Mouse (Mus musculus): ENCODE data around the gene Kmt5a. TPM values are rescaled to one million over a fixed set of nuclear protein-coding genes. Genes with fewer than 3 reads are reported as not detected.
"Not testable (repeated sequence)": the region's sequence is repeated elsewhere in the genome, so short reads cannot be mapped to it uniquely, and the experiment has no call there.

Gene Kmt5a
- polyA plus RNA-seq, 1 experiment from 2014 or later = 58.6 TPM

DNA sequence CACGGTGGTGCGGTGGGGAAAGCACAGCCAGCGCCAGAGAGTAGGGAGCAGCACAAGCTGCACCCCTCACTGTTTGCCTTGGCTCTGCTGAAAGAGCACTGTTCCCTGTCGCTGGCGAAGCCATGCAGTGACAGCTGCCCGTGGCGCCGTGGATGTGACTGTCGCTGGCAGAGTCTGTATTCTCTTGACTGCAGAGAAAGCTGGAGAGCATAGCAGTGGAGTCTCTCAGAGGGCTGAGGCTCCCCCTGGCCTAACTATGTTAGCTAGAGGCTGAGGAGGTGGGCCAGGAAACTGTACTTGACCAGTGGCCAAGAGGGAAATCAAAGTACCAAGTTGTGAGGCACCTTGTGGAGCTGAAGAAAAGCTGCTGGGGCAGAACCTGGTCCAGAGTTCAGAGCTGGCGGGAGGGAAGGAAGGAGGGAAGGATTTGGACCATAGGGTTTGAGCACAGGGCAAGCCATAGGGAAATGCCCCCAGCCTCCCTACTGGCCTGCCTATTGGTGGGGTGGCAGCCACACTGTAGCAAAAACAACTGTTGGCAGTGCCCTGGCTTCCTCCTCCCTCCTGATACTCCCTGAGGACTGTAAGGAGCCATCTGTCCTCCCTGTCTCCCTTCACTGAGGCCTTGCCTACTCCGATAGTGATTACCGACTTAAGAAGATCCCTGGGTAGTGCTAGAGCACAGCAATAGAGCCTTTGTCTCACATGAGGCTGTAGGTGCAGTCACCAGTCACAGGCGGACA lies 13.8 kb downstream of the Kmt5a start:
- H3K4me2 ChIP-seq (replicated peaks; ENCODE audit: low read depth, low read length) = no peak overlapping the region
- no peak for ATAC-seq (ENCODE audit: low FRiP score, low TSS enrichment)

DNA sequence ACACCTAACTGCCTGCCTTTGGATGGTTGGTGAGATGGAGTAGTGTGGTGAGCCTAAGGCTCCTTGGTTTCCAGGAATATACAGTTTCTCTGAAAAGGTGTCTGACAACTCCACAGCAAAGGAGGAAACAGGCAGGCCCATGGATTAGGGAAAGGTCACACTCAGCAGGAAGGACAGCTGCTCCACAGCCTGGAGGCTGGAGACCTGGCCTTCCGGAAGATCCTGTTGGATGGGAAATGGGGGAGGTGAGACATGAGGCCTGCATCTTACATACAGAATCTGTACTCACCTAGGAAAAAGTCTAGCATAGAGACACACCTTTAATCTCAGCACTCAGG lies 14.3 kb downstream of the Kmt5a start:
- Histone ChIP-seq H3K36me3 (ENCODE audit: control insufficient read depth, insufficient read depth, low read length) (peaks cover 94% of the 10 kb centered on the region), H3K9ac (ENCODE audit: low read depth, low read length) (no peak overlapping the region), H3K4me2 (replicated peaks; ENCODE audit: low read depth, low read length) (no peak overlapping the region), H3K4me3 (ENCODE audit: low read length) (no peak overlapping the region), H3K9me3 (ENCODE audit: control insufficient read depth, low read length) (no peaks in the 10 kb centered on the region), H3K27me3 (ENCODE audit: control insufficient read depth, insufficient read depth, low read length) (no peaks in the 10 kb centered on the region), H3K27ac (ENCODE audit: low read depth, low read length) (no peak overlapping the region), H3K4me1 (ENCODE audit: control insufficient read depth, insufficient read depth, low read length) (0 out of 2 replicates have a peak, but pooled peaks cover 5% of the 10 kb centered on the region)
- 93% methylated on average over 1 of the region's 1 CpGs for WGBS
- no peak for ATAC-seq (ENCODE audit: low FRiP score, low TSS enrichment)

More for the DNA sequence above, 13.8 kb downstream of the Kmt5a start:
- 91% methylated on average over 13 of the region's 13 CpGs for WGBS
- Histone ChIP-seq H3K27me3 (ENCODE audit: control insufficient read depth, insufficient read depth, low read length) (no peaks in the 10 kb centered on the region), H3K4me1 (ENCODE audit: control insufficient read depth, insufficient read depth, low read length) (0 out of 2 replicates have a peak, but pooled peaks cover 5% of the 10 kb centered on the region), H3K4me3 (ENCODE audit: low read length) (no peak overlapping the region), H3K27ac (ENCODE audit: low read depth, low read length) (no peak overlapping the region), H3K9me3 (ENCODE audit: control insufficient read depth, low read length) (no peaks in the 10 kb centered on the region), H3K9ac (ENCODE audit: low read depth, low read length) (no peak overlapping the region), H3K36me3 (ENCODE audit: control insufficient read depth, insufficient read depth, low read length) (peaks cover 95% of the 10 kb centered on the region)

GRCm38 (mm10) chr5:124456762-124457161 lies 17.0 kb downstream of the Kmt5a start:
- no peak for ATAC-seq (ENCODE audit: low FRiP score, low TSS enrichment)
- WGBS = 91% methylated on average over 6 of the region's 6 CpGs
- no peak overlapping the region for H3K4me3 ChIP-seq (ENCODE audit: low read length)

DNA sequence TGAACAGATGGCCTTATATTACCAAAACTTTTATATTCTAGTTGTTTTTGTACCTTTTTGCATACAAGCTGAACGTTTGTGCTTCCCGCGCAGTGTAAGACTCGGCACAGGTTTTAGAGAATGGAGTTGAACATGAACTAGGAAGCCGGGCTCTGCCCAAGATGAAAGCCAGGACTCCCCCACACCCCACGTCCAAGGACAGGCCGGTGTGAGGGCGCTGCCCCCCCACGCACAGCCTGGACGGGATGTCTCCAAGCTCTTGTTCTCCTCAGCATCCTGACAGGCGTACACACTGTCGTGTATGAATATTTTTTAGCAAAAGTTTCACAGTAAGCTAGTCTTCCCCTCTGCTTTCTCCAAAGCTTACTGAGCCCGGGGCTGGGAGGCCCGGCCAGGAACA lies 21.2 kb downstream of the Kmt5a start:
- not testable (repeated sequence) for H3K27ac ChIP-seq (ENCODE audit: low read depth, low read length); ATAC-seq (ENCODE audit: low FRiP score, low TSS enrichment); H3K9me3 ChIP-seq (ENCODE audit: control insufficient read depth, low read length); H3K9ac ChIP-seq (ENCODE audit: low read depth, low read length); H3K4me3 ChIP-seq (ENCODE audit: low read length); H3K27me3 ChIP-seq (ENCODE audit: control insufficient read depth, insufficient read depth, low read length); H3K4me2 ChIP-seq (replicated peaks; ENCODE audit: low read depth, low read length); H3K4me1 ChIP-seq (ENCODE audit: control insufficient read depth, insufficient read depth, low read length)
- WGBS = 89% methylated on average over 14 of the region's 14 CpGs
- peaks cover 71% of the 10 kb centered on the region for H3K36me3 ChIP-seq (ENCODE audit: control insufficient read depth, insufficient read depth, low read length)

More at GRCm38 (mm10) chr5:124456762-124457161, 17.0 kb downstream of the Kmt5a start:
- Histone ChIP-seq H3K27ac (ENCODE audit: low read depth, low read length) (no peak overlapping the region), H3K27me3 (ENCODE audit: control insufficient read depth, insufficient read depth, low read length) (no peaks in the 10 kb centered on the region), H3K36me3 (ENCODE audit: control insufficient read depth, insufficient read depth, low read length) (peaks cover 92% of the 10 kb centered on the region), H3K4me1 (ENCODE audit: control insufficient read depth, insufficient read depth, low read length) (0 out of 2 replicates have a peak, but pooled peaks cover 5% of the 10 kb centered on the region), H3K9ac (ENCODE audit: low read depth, low read length) (no peak overlapping the region), H3K4me2 (replicated peaks; ENCODE audit: low read depth, low read length) (no peak overlapping the region), H3K9me3 (ENCODE audit: control insufficient read depth, low read length) (no peaks in the 10 kb centered on the region)

- no peak for ATAC-seq (ENCODE audit: low FRiP score, low TSS enrichment)
- Histone ChIP-seq H3K4me2 (replicated peaks; ENCODE audit: low read depth, low read length) (no peak overlapping the region), H3K27me3 (ENCODE audit: control insufficient read depth, insufficient read depth, low read length) (no peaks in the 10 kb centered on the region), H3K36me3 (ENCODE audit: control insufficient read depth, insufficient read depth, low read length) (peaks cover 56% of the 10 kb centered on the region), H3K4me1 (ENCODE audit: control insufficient read depth, insufficient read depth, low read length) (no peaks in the 10 kb centered on the region), H3K27ac (ENCODE audit: low read depth, low read length) (no peak overlapping the region), H3K9ac (ENCODE audit: low read depth, low read length) (no peak overlapping the region), H3K4me3 (ENCODE audit: low read length) (no peak overlapping the region), H3K9me3 (ENCODE audit: control insufficient read depth, low read length) (no peaks in the 10 kb centered on the region)
- 89% methylated on average over 8 of the region's 8 CpGs for WGBS
Measured at GRCm38 (mm10) chr5:124462297-124463025, 22.7 kb downstream of the Kmt5a start.

GRCm38 (mm10) chr5:124463462-124463861 lies 23.7 kb downstream of the Kmt5a start:
- H3K4me3 ChIP-seq (ENCODE audit: low read length) = no peak overlapping the region
- 85% methylated on average over 5 of the region's 5 CpGs for WGBS

GRCm38 (mm10) chr5:124464905-124465304 lies 25.2 kb downstream of the Kmt5a start:
- Histone ChIP-seq H3K9me3 (ENCODE audit: control insufficient read depth, low read length) (no peaks in the 10 kb centered on the region), H3K4me3 (ENCODE audit: low read length) (no peak overlapping the region), H3K36me3 (ENCODE audit: control insufficient read depth, insufficient read depth, low read length) (peaks cover 46% of the 10 kb centered on the region), H3K4me1 (ENCODE audit: control insufficient read depth, insufficient read depth, low read length) (no peaks in the 10 kb centered on the region), H3K4me2 (replicated peaks; ENCODE audit: low read depth, low read length) (no peak overlapping the region), H3K27me3 (ENCODE audit: control insufficient read depth, insufficient read depth, low read length) (no peaks in the 10 kb centered on the region), H3K9ac (ENCODE audit: low read depth, low read length) (no peak overlapping the region), H3K27ac (ENCODE audit: low read depth, low read length) (no peak overlapping the region)
- ATAC-seq (ENCODE audit: low FRiP score, low TSS enrichment) = no peak

More at GRCm38 (mm10) chr5:124463462-124463861, 23.7 kb downstream of the Kmt5a start:
- H3K27ac ChIP-seq (ENCODE audit: low read depth, low read length) = no peak overlapping the region
- no peaks in the 10 kb centered on the region for H3K4me1 ChIP-seq (ENCODE audit: control insufficient read depth, insufficient read depth, low read length)
- no peak overlapping the region for H3K4me2 ChIP-seq (replicated peaks; ENCODE audit: low read depth, low read length)
- no peak for ATAC-seq (ENCODE audit: low FRiP score, low TSS enrichment)
- H3K36me3 ChIP-seq (ENCODE audit: control insufficient read depth, insufficient read depth, low read length) = peaks cover 54% of the 10 kb centered on the region
- no peaks in the 10 kb centered on the region for H3K9me3 ChIP-seq (ENCODE audit: control insufficient read depth, low read length)
- no peak overlapping the region for H3K9ac ChIP-seq (ENCODE audit: low read depth, low read length)
- H3K27me3 ChIP-seq (ENCODE audit: control insufficient read depth, insufficient read depth, low read length) = no peaks in the 10 kb centered on the region

DNA sequence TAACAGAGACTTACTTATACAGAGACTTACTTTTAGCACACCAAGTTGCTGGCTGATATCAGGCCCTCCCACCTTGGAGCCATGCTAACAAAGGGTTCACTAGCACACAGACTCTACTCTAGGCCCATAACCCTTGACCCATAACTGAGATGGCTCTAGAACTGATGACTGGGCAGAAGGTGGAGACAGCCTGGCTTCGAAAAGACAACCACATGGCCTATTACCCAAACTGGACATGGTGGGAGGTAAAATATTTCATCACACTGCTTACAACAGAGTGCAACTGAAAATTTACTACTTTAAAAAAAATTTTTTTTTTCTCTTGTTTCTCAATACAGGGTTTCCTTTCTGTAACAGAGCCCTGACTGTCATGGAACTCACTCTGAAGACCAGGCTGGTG lies 28.0 kb downstream of the Kmt5a start:
- no peak overlapping the region for H3K27ac ChIP-seq (ENCODE audit: low read depth, low read length)
- H3K9me3 ChIP-seq (ENCODE audit: control insufficient read depth, low read length) = no peaks in the 10 kb centered on the region
- no peaks in the 10 kb centered on the region for H3K27me3 ChIP-seq (ENCODE audit: control insufficient read depth, insufficient read depth, low read length)
- H3K4me1 ChIP-seq (ENCODE audit: control insufficient read depth, insufficient read depth, low read length) = no peaks in the 10 kb centered on the region
- peaks cover 20% of the 10 kb centered on the region; the same call in 1 of the 2 replicates for H3K36me3 ChIP-seq (ENCODE audit: control insufficient read depth, insufficient read depth, low read length)
- no peak overlapping the region for H3K4me3 ChIP-seq (ENCODE audit: low read length)
- no peak overlapping the region for H3K9ac ChIP-seq (ENCODE audit: low read depth, low read length)
- 86% methylated on average over 1 of the region's 1 CpGs for WGBS
- ATAC-seq (ENCODE audit: low FRiP score, low TSS enrichment) = no peak
- no peak overlapping the region for H3K4me2 ChIP-seq (replicated peaks; ENCODE audit: low read depth, low read length)

- Histone ChIP-seq H3K9me3 (ENCODE audit: control insufficient read depth, low read length) (no peaks in the 10 kb centered on the region), H3K4me2 (replicated peaks; ENCODE audit: low read depth, low read length) (no peak overlapping the region), H3K27ac (ENCODE audit: low read depth, low read length) (no peak overlapping the region), H3K36me3 (ENCODE audit: control insufficient read depth, insufficient read depth, low read length) (peaks cover 16% of the 10 kb centered on the region; the same call in 1 of the 2 replicates), H3K4me1 (ENCODE audit: control insufficient read depth, insufficient read depth, low read length) (no peaks in the 10 kb centered on the region), H3K27me3 (ENCODE audit: control insufficient read depth, insufficient read depth, low read length) (no peaks in the 10 kb centered on the region), H3K9ac (ENCODE audit: low read depth, low read length) (no peak overlapping the region), H3K4me3 (ENCODE audit: low read length) (no peak overlapping the region)
- ATAC-seq (ENCODE audit: low FRiP score, low TSS enrichment) = no peak
- WGBS = 92% methylated on average over 7 of the region's 7 CpGs
Measured at GRCm38 (mm10) chr5:124468365-124468764, 28.6 kb downstream of the Kmt5a start.

Measured in kidney, embryonic 14.5 days (tissue).